Mouse (Mus musculus) liver, postnatal 0 days (tissue): ENCODE data around the gene Dap3.

Source experiments
- CTCF ChIP-seq: sonication (generic); IDR thresholded peaks from 2 replicates; pipeline ENCODE4 v1.5.1; 2016; ENCODE audit warnings: antibody characterized with exemption, low read depth
- EP300 ChIP-seq: IDR thresholded peaks from 2 replicates; pipeline ENCODE4 v1.6.1; 2016; ENCODE audit warnings: antibody characterized with exemption, low read depth, mild to moderate bottlenecking

- TF ChIP-seq EP300 (no peak), CTCF (no peak)
Measured at GRCm38 (mm10) chr3:88914384-88914810, 36.6 kb downstream of the Dap3 start.
